Mouse (Mus musculus) liver, postnatal 0 days (tissue): ENCODE data around the gene Gucy2c.

Experiments
- CTCF ChIP-seq: sonication (generic); IDR thresholded peaks from 2 replicates; pipeline ENCODE4 v1.5.1; 2016; ENCODE audit warnings: antibody characterized with exemption, low read depth
- EP300 ChIP-seq: IDR thresholded peaks from 2 replicates; pipeline ENCODE4 v1.6.1; 2016; ENCODE audit warnings: antibody characterized with exemption, low read depth, mild to moderate bottlenecking

- TF ChIP-seq CTCF: no peak
- TF ChIP-seq EP300: no peak
These were observed 53.4 kb downstream of the Gucy2c start for GRCm38 (mm10) chr6:136728144-136728543.
